Mouse (Mus musculus) heart, embryonic 16.5 days (tissue): ENCODE data around the gene Adcy6. TPM values are rescaled to one million over a fixed set of nuclear protein-coding genes. Genes with fewer than 3 reads are reported as not detected.
A peak's percentile ranks its signal among the peaks of the same experiment; 100 is the strongest.

ENCODE experiments used
- ATAC-seq: fragments of 200-750 bp; cut with Nextera tagmentation; replicated peaks from 2 replicates; pipeline ENCODE4 v1.8.0; 2017; ENCODE audit warnings: moderate number of reproducible peaks; ENCODE audit not compliant: insufficient read depth, low FRiP score; ENCODE audit errors: extremely low read depth
- H3K27ac ChIP-seq: fragments of 300-500 bp; sonication (generic); 2 replicates; pipeline ENCODE4 v1.5.1; 2014; ENCODE audit warnings: mild to moderate bottlenecking, low read length, control low read depth, moderate library complexity
- H3K27me3 ChIP-seq: fragments of 300-500 bp; sonication (generic); 2 replicates; pipeline ENCODE4 v1.6.1; 2014; ENCODE audit warnings: low read length, mixed read lengths; ENCODE audit not compliant: control insufficient read depth, insufficient read depth
- H3K36me3 ChIP-seq: fragments of 300-500 bp; sonication (generic); 2 replicates; pipeline ENCODE4 v1.6.1; 2014; ENCODE audit not compliant: control insufficient read depth, insufficient read depth
- H3K4me1 ChIP-seq: fragments of 300-500 bp; sonication (generic); 2 replicates; pipeline ENCODE4 v1.6.1; 2014; ENCODE audit warnings: low read length, mixed read lengths; ENCODE audit not compliant: control insufficient read depth, insufficient read depth
- H3K4me2 ChIP-seq: fragments of 300-500 bp; sonication (generic); 2 replicates; pipeline ENCODE4 v1.6.1; 2014; ENCODE audit warnings: low read depth, mild to moderate bottlenecking, control low read depth, low read length
- H3K4me3 ChIP-seq: fragments of 300-500 bp; sonication (generic); 2 replicates; pipeline ENCODE4 v1.5.1; 2014; ENCODE audit warnings: mild to moderate bottlenecking, control low read depth, low read length
- H3K9ac ChIP-seq: fragments of 300-500 bp; sonication (generic); 2 replicates; pipeline ENCODE4 v1.6.1; 2014; ENCODE audit warnings: low read length, control low read depth
- H3K9me3 ChIP-seq: fragments of 300-500 bp; sonication (generic); replicated peaks from 2 replicates; pipeline ENCODE4 v1.6.1; 2016; ENCODE audit warnings: low read length; ENCODE audit not compliant: control insufficient read depth
- WGBS: fragments of 180-500 bp; shearing (Covaris S2); extraction: QIAGEN DNeasy Blood & Tissue Kit; methylation state at CpG from one replicate; pipeline ENCODE4 v1.1.7; 2014; 5-methylcytosine and 5-hydroxymethylcytosine counted together
- polyA plus RNA-seq: library from polyadenylated mRNA; unstranded; fragments of >200 nt; fragmentation: Nextera tagmentation; extraction: Ambion mirVana; gene quantifications from 2 replicates; pipeline ENCODE4 v1.2.1, GENCODE M21; 2015

The Adcy6 gene
- polyA plus RNA-seq, 1 experiment from 2014 or later = 39.0 TPM

DNA sequence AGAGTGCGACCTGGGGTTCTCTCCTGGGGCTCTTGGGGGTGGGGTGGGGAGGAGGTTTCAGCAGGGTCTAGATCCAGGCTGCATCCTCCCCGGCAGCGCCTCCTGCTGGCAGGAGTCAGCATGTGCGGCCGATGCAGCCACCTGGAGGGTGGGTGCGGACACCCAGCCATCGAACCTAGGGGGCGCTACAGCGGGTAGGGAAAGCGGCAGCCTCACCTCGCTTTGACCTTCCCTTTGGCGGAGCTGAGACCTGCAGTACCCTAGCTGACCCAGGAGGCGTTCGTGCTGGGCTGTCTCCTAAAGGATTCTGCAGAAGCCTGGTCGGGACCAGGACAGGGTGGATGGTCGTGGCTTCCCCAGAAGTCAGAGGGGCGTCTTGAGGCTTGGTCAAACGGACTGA is 21.6 kb upstream of the Adcy6 start:
- peak overlapping the region; percentile 62 for H3K9ac ChIP-seq
- H3K27me3 ChIP-seq = peaks cover 52% of the 10 kb centered on the region
- peak overlapping the region; percentile 75 for H3K4me2 ChIP-seq
- 0 out of 2 replicates have a peak, but pooled peaks have one; percentile 10 for ATAC-seq
- H3K4me3 ChIP-seq = peak overlapping the region; percentile 55
- 1% methylated on average over 18 of the region's 18 CpGs for WGBS
- H3K36me3 ChIP-seq = no peaks in the 10 kb centered on the region
- no peaks in the 10 kb centered on the region for H3K9me3 ChIP-seq
- no peak overlapping the region for H3K27ac ChIP-seq
- H3K4me1 ChIP-seq = peaks cover 47% of the 10 kb centered on the region

GRCm38 (mm10) chr15:98630540-98630939 is 20.7 kb upstream of the Adcy6 start, which contains the start of gene Cacnb3:
Cacnb3 (plus strand) TSS chr15:98630840.
- H3K36me3 ChIP-seq = no peaks in the 10 kb centered on the region
- peak within 1 kb of the TSS; percentile 75 for H3K4me2 ChIP-seq
- peaks cover 51% of the 10 kb centered on the region for H3K27me3 ChIP-seq
- H3K9ac ChIP-seq = peak within 1 kb of the TSS; percentile 62
- no peak for ATAC-seq
- H3K27ac ChIP-seq = no peak within 1 kb of the TSS
- no peaks in the 10 kb centered on the region for H3K9me3 ChIP-seq
- H3K4me3 ChIP-seq = peak within 1 kb of the TSS; percentile 55
- peaks cover 49% of the 10 kb centered on the region for H3K4me1 ChIP-seq
- 30% methylated on average over 4 of the region's 4 CpGs for WGBS

GRCm38 (mm10) chr15:98629464-98629863 is 19.6 kb upstream of the Adcy6 start:
- no peak for ATAC-seq
- Histone ChIP-seq H3K4me1 (peaks cover 43% of the 10 kb centered on the region), H3K27me3 (peaks cover 46% of the 10 kb centered on the region), H3K27ac (no peak overlapping the region), H3K36me3 (no peaks in the 10 kb centered on the region), H3K4me2 (peak overlapping the region; percentile 49; the same call in 1 of the 2 replicates), H3K9me3 (no peaks in the 10 kb centered on the region), H3K9ac (0 out of 2 replicates have a peak overlapping the region, but pooled peaks have one; percentile 11), H3K4me3 (no peak overlapping the region)
- WGBS = 26% methylated on average over 6 of the region's 6 CpGs

DNA sequence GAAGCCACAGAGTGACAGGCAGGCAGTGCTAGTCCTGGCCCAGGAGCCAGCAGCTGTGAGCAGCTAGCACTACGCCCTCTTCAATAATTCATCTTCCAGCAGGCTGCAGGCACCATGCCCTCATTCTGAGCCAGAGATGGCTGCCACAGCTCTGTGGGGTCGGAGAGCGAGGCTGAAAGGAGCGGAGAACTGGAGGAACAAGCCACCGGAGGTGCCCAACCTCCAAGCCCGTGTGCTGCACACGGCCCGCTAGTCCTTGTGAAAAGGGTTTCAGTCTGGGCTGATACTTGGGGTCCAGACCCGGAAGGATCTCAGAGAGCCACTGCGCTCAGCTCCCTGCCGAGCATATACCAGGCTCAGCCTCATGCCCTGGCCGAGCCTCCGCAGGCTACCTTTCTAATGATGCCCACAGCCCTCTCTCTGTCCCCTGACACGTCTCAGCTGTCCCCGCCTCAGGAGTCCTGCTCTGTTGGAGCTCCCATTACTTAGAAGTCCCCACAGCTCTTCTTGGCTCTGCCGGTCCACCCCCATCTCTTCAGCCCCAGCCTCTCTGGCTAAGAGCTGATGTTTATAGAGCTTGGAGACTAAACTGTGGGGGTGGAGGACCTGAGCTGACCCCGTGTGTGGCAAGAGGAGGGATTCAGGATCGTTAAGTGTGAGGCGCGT is 18.8 kb upstream of the Adcy6 start:
- Histone ChIP-seq H3K4me1 (peaks cover 37% of the 10 kb centered on the region), H3K4me2 (peak overlapping the region; percentile 49), H3K36me3 (no peaks in the 10 kb centered on the region), H3K9ac (peak overlapping the region; percentile 11), H3K27me3 (peaks cover 39% of the 10 kb centered on the region), H3K4me3 (peak overlapping the region; percentile 26), H3K9me3 (0 out of 2 replicates have a peak, but pooled peaks cover 2% of the 10 kb centered on the region), H3K27ac (no peak overlapping the region)
- no peak for ATAC-seq
- 14% methylated on average over 20 of the region's 20 CpGs for WGBS

- H3K9ac ChIP-seq = no peak overlapping the region
- no peaks in the 10 kb centered on the region for H3K36me3 ChIP-seq
- WGBS = 76% methylated on average over 7 of the region's 7 CpGs
- no peak overlapping the region for H3K4me3 ChIP-seq
- H3K27ac ChIP-seq = no peak overlapping the region
- 0 out of 2 replicates have a peak overlapping the region, but pooled peaks have one; percentile 14 for H3K4me2 ChIP-seq
- H3K4me1 ChIP-seq = peaks cover 20% of the 10 kb centered on the region
- 0 out of 2 replicates have a peak, but pooled peaks cover 4% of the 10 kb centered on the region for H3K9me3 ChIP-seq
- H3K27me3 ChIP-seq = peaks cover 24% of the 10 kb centered on the region
- no peak for ATAC-seq
Measured at GRCm38 (mm10) chr15:98626487-98627212, 16.8 kb upstream of the Adcy6 start.

DNA sequence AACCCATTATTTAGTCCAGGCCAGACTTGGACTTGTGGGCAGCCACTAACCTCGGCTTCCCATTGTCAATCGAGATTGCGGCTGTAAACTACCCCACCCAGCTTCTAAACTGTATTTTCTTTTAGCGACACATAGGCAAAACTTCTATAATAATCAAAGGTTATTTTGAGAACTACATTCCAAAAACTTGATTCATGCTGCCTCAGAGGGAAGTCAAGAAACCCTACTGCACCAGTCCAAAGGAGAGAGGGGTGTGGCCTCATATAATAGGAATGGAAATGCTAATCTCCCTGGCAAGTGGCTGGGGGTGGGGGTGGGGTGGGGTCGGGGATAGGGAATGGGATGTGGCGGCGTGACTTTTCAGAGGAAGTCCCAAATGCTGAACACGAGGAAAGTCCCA is 16.2 kb upstream of the Adcy6 start:
- Histone ChIP-seq H3K4me2 (0 out of 2 replicates have a peak overlapping the region, but pooled peaks have one; percentile 14), H3K9ac (no peak overlapping the region), H3K4me1 (peaks cover 15% of the 10 kb centered on the region), H3K27me3 (peaks cover 20% of the 10 kb centered on the region), H3K36me3 (no peaks in the 10 kb centered on the region), H3K9me3 (0 out of 2 replicates have a peak, but pooled peaks cover 4% of the 10 kb centered on the region), H3K27ac (no peak overlapping the region), H3K4me3 (no peak overlapping the region)
- WGBS = 24% methylated on average over 8 of the region's 8 CpGs
- 0 out of 2 replicates have a peak, but pooled peaks have one; percentile 45 for ATAC-seq

DNA sequence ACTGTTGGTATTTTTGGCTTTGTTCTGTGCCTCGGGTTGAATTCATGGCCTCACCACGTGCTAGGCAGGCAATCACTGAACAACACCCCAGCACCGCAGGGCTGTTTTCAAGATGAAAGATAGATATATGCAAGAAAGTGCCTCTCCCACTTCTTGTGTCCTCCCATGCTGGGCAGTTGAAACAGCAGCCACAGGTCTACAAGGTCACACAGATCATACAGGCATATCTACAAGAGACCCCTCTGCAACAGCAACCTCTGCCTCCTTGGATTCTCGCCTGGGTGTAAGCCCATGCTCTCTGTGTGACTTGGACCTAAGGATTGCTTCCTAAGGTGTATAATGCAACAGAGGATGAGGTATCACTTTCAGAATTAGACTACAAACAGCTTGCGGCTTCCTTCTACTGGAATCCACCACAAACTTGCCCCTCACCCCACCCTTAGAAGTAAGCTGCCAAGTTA is 13.5 kb upstream of the Adcy6 start:
- Histone ChIP-seq H3K4me1 (peaks cover 8% of the 10 kb centered on the region), H3K27ac (0 out of 2 replicates have a peak overlapping the region, but pooled peaks have one; percentile 13), H3K9me3 (0 out of 2 replicates have a peak, but pooled peaks cover 4% of the 10 kb centered on the region), H3K27me3 (peaks cover 6% of the 10 kb centered on the region), H3K9ac (no peak overlapping the region), H3K4me2 (no peak overlapping the region), H3K4me3 (no peak overlapping the region), H3K36me3 (no peaks in the 10 kb centered on the region)
- no peak for ATAC-seq
- WGBS = 48% methylated on average over 5 of the region's 5 CpGs

DNA sequence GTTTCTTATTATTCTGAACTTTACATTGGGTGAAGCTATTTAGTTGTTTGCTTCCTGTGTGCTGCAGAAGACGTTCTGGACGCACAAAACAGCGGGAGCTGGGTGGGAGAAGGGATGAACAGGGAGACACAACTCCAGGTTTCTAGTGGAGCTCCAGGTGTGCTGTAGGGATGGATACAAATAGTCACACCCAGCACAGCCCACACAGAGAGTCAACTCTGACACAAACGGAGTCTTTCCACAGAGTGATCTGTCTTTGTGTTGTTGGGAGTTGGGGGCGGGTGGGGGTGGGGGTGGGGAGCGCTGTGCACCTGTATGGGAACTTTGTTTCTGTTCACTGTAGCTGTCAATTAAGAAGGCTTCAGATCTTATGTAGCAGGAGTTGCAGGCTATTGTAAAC is 12.8 kb upstream of the Adcy6 start:
- no peak overlapping the region for H3K4me3 ChIP-seq
- no peak overlapping the region for H3K4me2 ChIP-seq
- no peaks in the 10 kb centered on the region for H3K36me3 ChIP-seq
- 28% methylated on average over 6 of the region's 6 CpGs for WGBS
- no peak for ATAC-seq
- peaks cover 7% of the 10 kb centered on the region; the same call in 1 of the 2 replicates for H3K4me1 ChIP-seq
- H3K27ac ChIP-seq = no peak overlapping the region
- H3K27me3 ChIP-seq = 0 out of 2 replicates have a peak, but pooled peaks cover 2% of the 10 kb centered on the region
- H3K9ac ChIP-seq = no peak overlapping the region
- 0 out of 2 replicates have a peak, but pooled peaks cover 4% of the 10 kb centered on the region for H3K9me3 ChIP-seq
